Mouse (Mus musculus): Measurements from ENCODE around the gene Rdh19.
"Not testable (repeated sequence)": the region's sequence is repeated elsewhere in the genome, so short reads cannot be mapped to it uniquely, and the experiment has no call there.

Rdh19 gene

GRCm38 (mm10) chr10:127849628-127850027 lies at the start of gene Rdh19:
Rdh19 (plus strand) TSS chr10:127849928.
- DNase-seq (ENCODE audit: low spot score in 2 of 2) = no peak

GRCm38 (mm10) chr10:127800891-127801290 lies 48.8 kb upstream of the Rdh19 start, which contains the start of gene Rdh16:
Rdh16 (plus strand) TSS chr10:127801152.
- no peak for DNase-seq (ENCODE audit: low spot score in 2 of 2)

GRCm38 (mm10) chr10:127801612-127802011 lies 48.1 kb upstream of the Rdh19 start:
- DNase-seq (ENCODE audit: low spot score in 2 of 2) = no peak

- DNase-seq (ENCODE audit: low spot score in 2 of 2) = no peak
These were observed 47.5 kb upstream of the Rdh19 start for GRCm38 (mm10) chr10:127802236-127802635.

GRCm38 (mm10) chr10:127804416-127804815 lies 45.3 kb upstream of the Rdh19 start:
- DNase-seq (ENCODE audit: low spot score in 2 of 2) = no peak

GRCm38 (mm10) chr10:127815888-127816287 lies 33.8 kb upstream of the Rdh19 start:
- no peak for DNase-seq (ENCODE audit: low spot score in 2 of 2)

- not testable (repeated sequence) for DNase-seq (ENCODE audit: low spot score in 2 of 2)
These were observed 32.3 kb upstream of the Rdh19 start for GRCm38 (mm10) chr10:127817268-127817910.

GRCm38 (mm10) chr10:127821806-127822205 lies 27.9 kb upstream of the Rdh19 start:
- DNase-seq (ENCODE audit: low spot score in 2 of 2) = not testable (repeated sequence)

GRCm38 (mm10) chr10:127825386-127825785 lies 24.3 kb upstream of the Rdh19 start:
- DNase-seq (ENCODE audit: low spot score in 2 of 2) = peak; percentile 3 to 4

GRCm38 (mm10) chr10:127829121-127829520 lies 20.6 kb upstream of the Rdh19 start:
- DNase-seq (ENCODE audit: low spot score in 2 of 2) = no peak

GRCm38 (mm10) chr10:127834186-127834585 lies 15.5 kb upstream of the Rdh19 start:
- DNase-seq (ENCODE audit: low spot score in 2 of 2) = not testable (repeated sequence)

GRCm38 (mm10) chr10:127835292-127835691 lies 14.4 kb upstream of the Rdh19 start:
- no peak for DNase-seq (ENCODE audit: low spot score in 2 of 2)

- DNase-seq (ENCODE audit: low spot score in 2 of 2) = not testable (repeated sequence)
These were observed 11.9 kb upstream of the Rdh19 start for GRCm38 (mm10) chr10:127837793-127838192.

GRCm38 (mm10) chr10:127838539-127838938 lies 11.2 kb upstream of the Rdh19 start:
- DNase-seq (ENCODE audit: low spot score in 2 of 2) = no peak

GRCm38 (mm10) chr10:127840776-127841175 lies 9.0 kb upstream of the Rdh19 start:
- DNase-seq (ENCODE audit: low spot score in 2 of 2) = no peak

GRCm38 (mm10) chr10:127845945-127846344 lies 3.8 kb upstream of the Rdh19 start:
- not testable (repeated sequence) for DNase-seq (ENCODE audit: low spot score in 2 of 2)

- DNase-seq (ENCODE audit: low spot score in 2 of 2) = no peak
These were observed 1.6 kb upstream of the Rdh19 start for GRCm38 (mm10) chr10:127848089-127848488.

GRCm38 (mm10) chr10:127856376-127856775 lies 6.6 kb downstream of the Rdh19 start:
- peak in 1 of 2 experiments; percentile 3 for DNase-seq (ENCODE audit: low spot score in 2 of 2)

- no peak for DNase-seq (ENCODE audit: low spot score in 2 of 2)
These were observed 15.2 kb downstream of the Rdh19 start for GRCm38 (mm10) chr10:127864931-127865330.

- DNase-seq (ENCODE audit: low spot score in 2 of 2) = no peak
These were observed 16.5 kb downstream of the Rdh19 start, which contains the start of gene Rdh16f2 for GRCm38 (mm10) chr10:127866232-127866631. Rdh16f2 (plus strand) TSS chr10:127866474.

- peak; percentile 8 to 12 for DNase-seq (ENCODE audit: low spot score in 2 of 2)
These were observed 22.8 kb downstream of the Rdh19 start for GRCm38 (mm10) chr10:127872484-127872883.

GRCm38 (mm10) chr10:127877681-127878080 lies 28.0 kb downstream of the Rdh19 start:
- no peak for DNase-seq (ENCODE audit: low spot score in 2 of 2)

GRCm38 (mm10) chr10:127878262-127879057 lies 28.7 kb downstream of the Rdh19 start:
- no peak for DNase-seq (ENCODE audit: low spot score in 2 of 2)
